Mouse (Mus musculus): ENCODE measurements around the gene Fgfr1op.

The Fgfr1op gene

DNA sequence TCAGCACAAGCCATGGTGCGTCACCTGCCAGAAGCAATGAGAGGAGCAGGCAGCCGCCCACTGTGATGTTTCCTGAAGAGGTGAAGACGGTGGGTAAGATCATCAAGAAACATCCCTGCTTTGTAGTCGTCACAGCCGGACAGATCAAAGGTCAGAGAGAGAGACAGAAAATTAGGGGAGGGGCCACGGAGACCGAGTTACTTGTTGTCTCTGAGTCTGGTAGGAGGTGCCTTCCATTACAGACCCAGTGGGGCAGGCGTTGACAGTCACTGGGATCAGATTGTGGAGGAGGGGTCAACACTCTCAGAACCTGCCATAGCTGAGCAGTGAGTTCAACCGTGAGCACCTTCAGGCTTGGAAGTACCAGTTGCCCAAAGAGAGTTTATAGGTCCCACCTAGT lies 63.3 kb downstream of the Fgfr1op start:
- DNase-seq (ENCODE audit: low spot score) = no peak

DNA sequence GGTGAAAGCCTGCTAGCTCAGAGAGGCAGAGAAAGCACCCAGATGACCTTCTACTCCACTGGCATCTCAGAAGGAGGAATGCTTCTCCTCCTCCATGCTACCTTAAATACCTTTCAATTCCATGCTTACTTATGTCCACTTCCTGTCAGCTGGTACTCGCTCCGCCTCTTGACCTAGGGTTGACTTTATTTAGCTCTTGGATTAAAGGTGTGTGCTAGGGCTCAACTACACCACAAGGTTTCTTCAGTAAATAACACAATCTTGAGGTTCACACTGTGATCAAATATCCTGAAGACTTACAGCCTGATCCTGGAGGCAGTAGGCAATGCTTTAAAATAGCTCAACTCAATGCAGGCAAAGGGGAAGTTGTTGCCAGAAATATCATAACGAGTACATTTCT lies 64.3 kb downstream of the Fgfr1op start:
- no peak for DNase-seq (ENCODE audit: low spot score)

DNA sequence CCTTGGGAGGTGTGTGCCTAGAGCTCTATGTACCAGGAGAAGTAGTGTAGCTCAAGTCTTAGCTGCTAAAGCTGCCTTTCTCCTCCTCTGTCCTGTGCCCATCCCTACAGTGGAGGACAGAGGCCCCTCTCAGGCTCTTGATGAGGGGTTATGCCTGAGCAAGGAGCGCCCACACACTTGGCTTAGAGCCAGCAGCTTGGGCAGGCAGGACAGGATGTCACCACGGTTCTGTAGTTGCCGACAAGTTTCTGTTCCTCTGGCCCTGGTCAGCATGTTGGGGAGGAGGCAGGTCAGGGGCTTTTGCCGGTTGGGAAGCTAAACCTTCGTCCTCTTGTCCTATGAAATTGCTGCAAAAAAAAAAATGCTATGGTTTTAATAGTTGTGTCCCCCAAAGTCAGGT lies 66.8 kb downstream of the Fgfr1op start:
- DNase-seq (ENCODE audit: low spot score) = peak; percentile 61

DNA sequence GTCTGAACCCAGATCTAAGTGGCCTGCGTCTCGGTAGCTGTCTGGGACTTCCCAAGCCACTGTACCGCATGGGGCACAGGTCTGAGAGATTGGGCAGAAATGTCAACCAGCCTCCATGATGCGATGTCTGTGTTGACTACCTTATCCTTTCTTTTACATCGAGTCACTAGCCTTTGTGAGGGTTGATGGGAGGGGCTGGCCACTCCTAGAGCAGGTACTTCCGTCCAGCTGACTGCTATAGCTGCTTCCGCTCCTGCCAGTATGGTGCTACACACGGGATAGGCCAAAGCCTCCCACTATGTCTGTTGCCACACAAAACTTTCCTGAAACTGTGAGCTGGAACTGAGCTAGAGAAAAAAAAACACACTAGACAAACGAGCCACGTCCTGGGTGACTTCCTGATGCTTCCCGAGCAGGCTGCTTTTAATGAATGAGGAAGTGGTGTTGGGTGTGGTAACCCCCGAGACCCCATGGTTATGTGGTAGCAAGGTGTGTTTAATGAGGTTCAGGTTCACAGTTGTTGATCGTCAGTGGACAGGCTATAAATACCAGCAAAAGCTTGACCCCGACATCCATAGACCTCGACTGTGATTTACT lies 68.4 kb downstream of the Fgfr1op start:
- DNase-seq (ENCODE audit: low spot score) = no peak

DNA sequence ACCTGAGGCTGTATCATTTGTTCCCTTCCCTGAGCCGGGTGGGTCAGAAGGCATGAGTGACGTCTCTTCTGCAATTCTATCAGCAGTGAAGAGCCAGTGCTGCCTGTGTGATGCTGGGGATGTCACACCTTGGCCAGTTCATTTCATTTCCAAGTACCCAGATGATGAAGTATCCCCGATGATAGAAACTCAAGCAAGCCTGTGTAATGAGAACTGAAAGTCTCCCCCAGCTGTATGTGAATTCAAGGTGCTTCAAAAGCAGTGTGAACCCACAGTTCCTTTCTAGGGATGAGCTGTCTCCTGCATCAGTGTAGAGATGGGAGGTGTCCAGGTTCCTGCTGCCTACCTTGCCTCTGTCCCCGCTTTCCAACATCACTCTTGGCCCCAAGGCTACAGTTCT lies 69.2 kb downstream of the Fgfr1op start:
- no peak for DNase-seq (ENCODE audit: low spot score)

DNA sequence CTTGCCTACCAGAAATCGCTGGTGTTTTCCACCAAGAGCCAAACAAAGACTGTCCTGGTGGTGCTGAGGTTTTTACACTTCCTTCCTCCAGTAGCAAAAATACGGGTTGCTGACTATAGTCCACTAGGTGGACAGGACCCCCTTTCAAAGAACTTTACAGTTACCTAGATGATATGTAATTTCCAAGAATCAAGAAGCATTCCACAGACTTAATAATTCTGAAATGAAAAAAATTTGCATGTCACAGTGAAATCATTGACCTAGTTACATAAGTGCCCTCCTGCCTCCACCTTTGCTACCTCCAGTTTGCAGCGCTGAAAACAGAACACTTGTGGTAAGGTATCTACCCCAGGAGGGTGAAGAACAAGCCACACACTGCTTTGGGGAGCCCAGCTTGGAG lies 70.4 kb downstream of the Fgfr1op start, which contains the start of gene Ccr6:
Gene Ccr6 (plus strand): TSS at position 301 of the 400 bp plus-strand sequence.
- DNase-seq (ENCODE audit: low spot score) = no peak

DNA sequence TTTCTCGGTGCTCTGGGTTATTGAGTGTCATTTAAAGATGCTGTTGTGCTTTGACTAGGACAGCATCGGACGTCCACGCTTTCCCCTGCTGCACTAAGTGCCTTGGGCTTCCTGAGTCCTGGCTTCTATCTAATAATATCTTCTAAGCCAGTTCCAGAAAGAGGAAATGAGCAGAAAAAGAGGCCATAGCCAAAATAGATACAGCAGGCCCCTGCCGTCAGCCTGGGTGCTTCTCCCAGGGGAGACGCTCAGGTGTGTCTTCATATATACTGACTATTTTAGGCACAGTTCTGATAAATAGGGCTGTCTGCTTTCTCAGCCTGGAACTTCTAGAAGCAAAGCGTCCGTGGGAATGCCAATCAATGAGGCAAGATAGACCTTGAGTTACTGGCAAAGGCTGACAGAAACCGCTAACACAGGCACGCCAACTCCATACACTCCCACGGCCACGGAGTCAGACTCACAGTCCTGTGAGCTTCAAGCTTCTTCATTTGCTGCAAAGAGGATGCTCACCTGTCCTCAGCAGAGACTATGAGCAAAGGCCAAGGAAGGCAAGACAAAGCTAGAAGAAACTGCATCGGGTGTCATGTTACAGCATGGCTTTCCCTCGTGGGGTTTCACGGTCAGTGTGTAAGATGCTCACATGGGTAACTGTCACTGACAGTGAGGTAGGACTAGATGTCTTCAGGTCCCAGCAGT lies 72.9 kb downstream of the Fgfr1op start:
- no peak for DNase-seq (ENCODE audit: low spot score)

DNA sequence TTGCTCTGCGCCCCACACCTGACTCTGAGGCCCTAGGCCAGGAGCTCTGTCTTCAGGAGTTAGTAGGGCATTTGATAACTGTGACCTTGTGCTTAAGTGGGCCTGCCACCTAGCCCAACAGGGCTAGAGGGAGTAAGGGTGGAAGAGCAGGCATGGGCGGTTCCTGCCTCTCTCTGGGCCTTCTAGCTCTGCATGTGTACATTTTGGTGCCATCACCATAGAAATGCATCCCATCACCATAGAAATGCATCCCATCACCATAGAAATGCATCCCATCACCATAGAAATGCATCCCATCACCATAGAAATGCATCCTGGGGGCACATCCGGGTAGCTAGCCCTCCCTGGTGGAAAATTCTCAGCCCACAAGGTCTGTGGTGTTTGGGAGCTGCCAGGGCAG lies 74.3 kb downstream of the Fgfr1op start:
- no peak for DNase-seq (ENCODE audit: low spot score)

DNA sequence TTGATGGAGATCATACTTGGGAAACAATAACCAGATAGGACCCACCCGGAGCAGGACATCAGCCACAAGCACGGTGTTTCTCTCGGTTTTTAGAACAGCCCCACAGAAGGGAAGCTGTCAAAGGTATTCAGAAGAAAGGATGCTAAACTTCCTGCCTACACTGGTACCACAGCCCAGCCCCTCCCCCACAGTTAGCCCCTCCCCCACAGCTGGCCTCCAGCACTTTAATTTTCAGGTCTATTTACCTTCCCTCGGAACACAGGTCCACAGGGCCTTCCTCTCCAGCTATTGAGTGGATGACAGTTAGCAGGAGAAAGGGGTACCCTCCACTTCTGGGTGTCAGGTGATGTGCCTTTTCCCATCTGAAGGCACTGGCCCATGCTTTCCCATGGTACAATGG lies 75.2 kb downstream of the Fgfr1op start:
- no peak for DNase-seq (ENCODE audit: low spot score)

DNA sequence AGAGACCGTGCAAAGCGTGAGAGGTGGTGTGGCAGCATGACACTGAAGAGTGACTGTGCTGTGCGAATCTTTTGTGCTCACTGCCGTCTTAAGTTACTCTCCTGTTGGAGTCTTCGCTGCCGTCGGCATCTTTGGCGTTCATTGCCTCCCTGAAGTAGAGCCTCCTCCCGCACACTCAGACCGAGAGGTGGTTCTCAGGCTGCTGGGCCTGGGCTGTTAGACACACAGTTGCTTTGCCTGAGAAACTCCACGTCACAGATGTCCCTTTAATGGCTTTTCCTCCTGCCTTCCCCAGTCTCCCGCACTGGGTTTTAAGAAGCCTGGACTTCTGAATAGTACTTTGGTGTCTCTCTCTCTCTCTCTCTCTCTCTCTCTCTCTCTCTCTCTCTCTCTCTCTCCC lies 76.3 kb downstream of the Fgfr1op start:
- no peak for DNase-seq (ENCODE audit: low spot score)

DNA sequence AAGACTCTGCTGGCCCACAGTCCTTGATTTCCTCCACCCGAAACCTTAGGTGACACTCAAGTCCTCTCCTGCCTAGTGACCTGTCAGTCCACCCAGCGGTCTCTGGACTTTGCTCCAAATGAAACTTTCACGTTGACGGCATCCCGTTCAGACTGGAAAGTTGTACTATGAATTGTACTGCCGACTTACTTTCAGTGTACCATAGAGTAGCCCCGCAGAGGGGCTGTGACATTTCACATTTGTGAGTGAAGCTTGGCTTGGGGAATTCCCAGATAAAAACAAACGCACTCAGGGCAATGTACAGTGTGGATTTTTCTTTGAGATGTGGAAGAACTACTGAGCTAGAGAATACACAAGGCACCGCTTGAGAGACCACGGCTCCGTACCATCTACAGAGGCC lies 76.9 kb downstream of the Fgfr1op start:
- no peak for DNase-seq (ENCODE audit: low spot score)

DNA sequence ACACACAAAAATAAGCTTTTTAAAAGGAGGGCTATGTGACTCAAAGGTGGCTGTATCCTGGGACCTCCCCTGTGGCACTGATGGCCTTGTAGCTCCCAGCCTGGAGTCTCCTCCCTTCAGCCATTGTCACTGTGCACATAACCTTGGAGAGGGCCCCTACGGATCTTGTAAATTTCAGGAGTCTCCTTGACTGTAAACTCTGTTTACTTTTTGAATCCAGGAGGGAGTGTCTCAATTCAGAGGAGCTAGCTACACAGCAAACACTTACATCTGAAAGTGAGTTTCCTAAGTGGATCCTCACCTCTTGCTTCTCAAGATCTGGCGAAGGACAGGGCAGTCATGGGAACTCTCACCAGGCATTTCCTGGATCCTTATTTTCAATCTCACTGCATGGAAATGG lies 78.8 kb downstream of the Fgfr1op start:
- DNase-seq (ENCODE audit: low spot score) = peak; percentile 54

DNA sequence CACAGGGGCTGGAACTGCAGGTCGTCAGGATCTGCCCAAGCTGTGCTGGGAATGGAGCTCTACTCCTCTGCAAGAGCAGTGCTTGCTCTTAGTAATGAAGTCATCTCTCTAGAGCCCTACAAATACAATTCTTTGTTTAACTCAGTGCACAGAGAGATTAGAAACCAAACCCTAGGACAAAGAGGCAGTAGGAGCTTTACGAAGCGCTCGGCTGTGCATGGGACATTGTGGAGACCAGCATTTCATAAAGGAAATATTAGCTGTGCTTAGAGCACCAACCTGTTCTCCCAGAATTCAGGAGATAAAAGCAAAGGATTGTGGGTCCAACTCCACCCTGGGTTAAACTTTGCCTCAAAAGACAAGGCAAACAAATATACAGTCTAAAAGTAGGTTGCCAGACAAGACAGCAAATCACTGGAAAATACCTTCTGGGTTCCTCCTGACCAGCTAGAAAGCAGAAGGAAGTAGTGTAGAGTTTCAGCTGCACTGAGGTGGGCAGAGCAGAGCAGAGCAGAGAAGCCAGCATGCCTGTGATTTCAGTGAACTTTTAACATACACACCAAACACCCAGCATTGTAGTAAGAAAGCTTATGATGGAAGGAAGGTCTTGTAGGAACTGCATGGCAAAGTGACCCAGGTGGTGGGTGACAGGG lies 80.9 kb downstream of the Fgfr1op start:
- no peak for DNase-seq (ENCODE audit: low spot score)
